Mouse (Mus musculus) testis, adult 2 months (tissue): Measurements from ENCODE around the gene Tmem230. TPM values are rescaled to one million over a fixed set of nuclear protein-coding genes. Genes with fewer than 3 reads are reported as not detected.

Experiments
- H3K27ac ChIP-seq: fragments of 200-500 bp; 2 replicates; pipeline ENCODE4 v1.5.1; 2012; ENCODE audit warnings: low read depth, low read length; ENCODE audit not compliant: control insufficient read depth, insufficient read depth
- H3K27me3 ChIP-seq: fragments of 200-500 bp; 2 replicates; pipeline ENCODE4 v1.6.1; 2012; ENCODE audit warnings: mild to moderate bottlenecking, low read length, moderate library complexity; ENCODE audit not compliant: control insufficient read depth, insufficient read depth
- H3K36me3 ChIP-seq: fragments of 200-500 bp; 2 replicates; pipeline ENCODE4 v1.6.1; 2012; ENCODE audit warnings: mild to moderate bottlenecking, low read length; ENCODE audit not compliant: control insufficient read depth, insufficient read depth
- H3K4me1 ChIP-seq: fragments of 200-500 bp; 2 replicates; pipeline ENCODE4 v1.6.1; 2012; ENCODE audit warnings: low read length; ENCODE audit not compliant: control insufficient read depth, insufficient read depth
- H3K4me3 ChIP-seq: fragments of 200-500 bp; 2 replicates; pipeline ENCODE4 v1.5.1; 2012; ENCODE audit warnings: low read depth, mild to moderate bottlenecking, low read length, moderate library complexity, mixed read lengths; ENCODE audit not compliant: control insufficient read depth
- CTCF ChIP-seq: fragments of 200-500 bp; IDR thresholded peaks from 2 replicates; pipeline ENCODE4 v1.5.1; 2012; ENCODE audit warnings: low read depth, mild to moderate bottlenecking, inconsistent platforms, low read length, moderate library complexity; ENCODE audit not compliant: control insufficient read depth, insufficient read depth, insufficient replicate concordance
- POLR2A ChIP-seq: fragments of 200-500 bp; IDR thresholded peaks from 2 replicates; pipeline ENCODE4 v1.6.1; 2012; ENCODE audit warnings: low read depth, mild to moderate bottlenecking, inconsistent platforms, low read length, moderate library complexity; ENCODE audit not compliant: control insufficient read depth
- polyA plus RNA-seq: library from polyadenylated mRNA; depleted of rRNA; stranded (reverse); fragments of >200 nt; gene quantifications from 2 replicates; pipeline ENCODE4 v1.2.3, GENCODE M21; 2012

Gene Tmem230
- polyA plus RNA-seq, 1 experiment: 139 TPM

DNA sequence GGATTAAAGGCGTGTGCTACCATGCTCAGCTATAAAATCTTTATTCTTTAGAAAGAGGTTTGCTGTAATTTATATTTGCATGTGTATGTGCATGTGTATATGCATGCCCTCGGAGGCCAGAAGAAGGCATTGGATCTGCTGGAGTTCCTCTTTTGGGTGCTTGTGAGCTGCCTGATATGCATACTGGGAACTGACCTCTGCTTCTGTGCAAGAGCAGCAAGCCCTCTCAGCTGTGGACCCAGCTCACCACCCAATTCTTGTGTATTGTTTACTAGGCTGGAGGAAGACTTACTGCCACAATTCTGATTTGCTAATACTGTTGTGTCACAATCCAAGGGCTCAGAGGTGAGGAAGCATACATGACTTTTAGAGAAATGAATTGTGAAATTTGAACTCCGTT is 18.5 kb upstream of the Tmem230 start:
- H3K27ac ChIP-seq: no peak overlapping the region
- TF ChIP-seq POLR2A: no peak
- H3K27me3 ChIP-seq: no peaks in the 10 kb centered on the region
- H3K36me3 ChIP-seq: no peaks in the 10 kb centered on the region
- no peak overlapping the region for H3K4me3 ChIP-seq
- peaks cover 2% of the 10 kb centered on the region; the same call in 1 of the 2 replicates for H3K4me1 ChIP-seq

DNA sequence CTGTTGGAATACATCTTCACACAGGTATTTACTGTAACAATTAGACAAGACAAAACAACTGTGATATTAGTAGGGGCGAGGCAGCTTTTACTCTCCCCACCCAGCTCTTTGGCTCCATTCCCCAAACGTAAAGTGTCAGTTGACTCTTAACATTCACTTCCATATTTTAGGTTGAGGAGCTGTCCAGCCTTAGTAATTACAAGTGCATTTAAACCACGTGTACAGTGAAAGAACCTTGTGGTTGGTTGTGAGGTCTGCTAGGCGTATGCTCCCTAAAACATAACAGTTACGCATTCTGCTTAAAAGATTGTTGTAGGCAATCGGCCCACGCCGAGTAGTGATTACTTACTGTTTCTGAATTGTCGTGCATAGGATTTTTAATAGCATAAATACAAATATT is 17.6 kb upstream of the Tmem230 start:
- no peaks in the 10 kb centered on the region for H3K27me3 ChIP-seq
- TF ChIP-seq POLR2A (no peak), CTCF (no peak)

DNA sequence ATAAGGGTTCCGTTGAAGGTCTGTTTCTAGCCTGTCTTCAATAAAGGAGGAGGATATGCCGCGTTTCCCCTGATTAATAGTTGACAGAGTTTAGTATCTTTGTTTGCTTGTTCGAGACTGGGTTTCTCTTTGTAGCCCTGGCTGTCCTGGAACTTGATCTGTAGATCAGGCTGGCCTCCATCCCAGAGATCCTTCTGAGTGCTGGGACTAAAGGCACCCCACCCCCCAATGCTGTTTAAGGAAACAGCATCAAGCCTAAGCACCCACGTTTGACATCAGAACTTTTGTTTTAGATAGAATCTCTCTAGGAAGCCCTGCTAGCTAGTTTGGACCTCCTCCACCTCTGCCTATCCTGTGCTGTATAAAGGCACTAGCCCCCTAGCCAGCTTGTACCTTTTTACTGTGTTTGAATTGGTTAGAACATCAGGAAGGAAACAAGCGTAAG is 16.7 kb upstream of the Tmem230 start:
- Histone ChIP-seq H3K4me3 (peak overlapping the region; percentile 88), H3K4me1 (no peaks in the 10 kb centered on the region; the same call in 1 of the 2 replicates), H3K36me3 (no peaks in the 10 kb centered on the region), H3K27ac (peak overlapping the region; percentile 71; the same call in 1 of the 2 replicates), H3K27me3 (no peaks in the 10 kb centered on the region)
- no peak for TF ChIP-seq POLR2A
- no peak for TF ChIP-seq CTCF

More for the DNA sequence above, 17.6 kb upstream of the Tmem230 start:
- Histone ChIP-seq H3K27ac (no peak overlapping the region), H3K36me3 (no peaks in the 10 kb centered on the region), H3K4me1 (no peaks in the 10 kb centered on the region; the same call in 1 of the 2 replicates), H3K4me3 (no peak overlapping the region)

DNA sequence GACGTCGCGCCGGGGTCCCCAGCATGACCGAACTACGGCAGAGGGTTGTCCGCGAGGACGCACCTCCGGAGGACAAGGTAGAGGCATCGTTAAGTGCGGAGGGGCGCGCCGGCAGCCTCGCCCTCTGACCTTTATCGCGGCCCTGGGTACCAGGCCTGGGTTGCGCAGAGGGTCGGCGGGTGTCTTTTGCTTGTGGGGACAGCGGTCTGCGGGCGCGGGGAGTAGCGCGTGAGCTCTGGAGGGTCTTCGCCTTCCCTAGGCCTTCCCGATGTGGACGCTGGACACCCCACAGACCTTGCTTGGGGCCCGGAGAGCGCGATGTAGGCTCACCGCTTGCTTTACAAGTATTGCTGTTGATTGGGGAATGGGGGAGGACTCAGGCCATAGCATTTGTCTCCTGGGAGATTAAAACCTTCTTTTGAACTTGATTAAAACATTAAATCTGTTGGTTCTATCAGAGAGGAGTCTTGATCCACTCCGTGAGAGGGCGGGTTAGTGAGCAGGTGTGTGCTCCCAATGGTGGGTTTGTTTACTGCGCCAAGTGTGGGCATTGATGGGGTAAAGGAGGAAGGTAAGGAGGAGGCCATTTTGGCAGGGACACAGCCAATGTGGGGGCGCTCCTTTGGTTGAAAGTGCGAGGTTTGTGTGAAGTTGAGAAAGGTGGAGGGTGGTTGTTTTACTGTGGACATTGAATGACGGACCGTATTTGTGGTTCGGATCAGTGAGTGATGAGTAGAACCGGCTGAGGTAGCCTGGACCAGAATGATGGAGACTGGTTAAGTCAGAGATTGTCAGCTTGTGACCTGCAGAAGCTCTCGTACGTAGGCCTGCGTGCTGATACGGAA is 16.0 kb upstream of the Tmem230 start:
- no peak for TF ChIP-seq POLR2A
- no peak for TF ChIP-seq CTCF
- no peaks in the 10 kb centered on the region for H3K36me3 ChIP-seq
- H3K4me1 ChIP-seq: no peaks in the 10 kb centered on the region; the same call in 1 of the 2 replicates
- peak overlapping the region; percentile 71 for H3K27ac ChIP-seq
- H3K4me3 ChIP-seq: peak overlapping the region; percentile 88
- H3K27me3 ChIP-seq: no peaks in the 10 kb centered on the region

DNA sequence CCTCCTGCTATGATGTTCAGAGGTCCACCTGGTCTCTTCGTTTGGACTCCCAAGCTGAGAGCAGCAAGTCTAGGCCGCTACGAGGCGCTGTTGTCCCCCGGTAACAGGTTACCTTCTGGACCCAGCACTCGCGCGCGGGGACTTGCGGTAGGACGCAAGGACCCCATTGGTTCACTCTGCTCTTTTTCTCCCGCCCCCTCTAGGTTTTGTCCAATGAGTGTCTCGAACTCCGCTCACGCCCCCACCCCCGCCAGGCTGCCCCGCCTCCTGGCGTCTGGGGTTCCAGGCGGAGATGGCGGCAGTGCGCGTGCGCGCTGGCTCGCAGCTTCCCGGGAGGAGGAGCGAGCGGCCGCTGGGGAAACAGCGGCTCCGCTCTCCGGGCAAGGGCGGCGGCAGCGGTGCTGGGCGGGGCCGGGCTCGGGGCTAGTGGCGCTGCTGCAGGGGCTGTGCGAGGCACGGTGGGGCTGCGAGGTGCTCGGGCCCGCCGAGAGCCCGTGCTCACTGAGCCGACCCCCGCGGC is 15.3 kb upstream of the Tmem230 start, which contains the start of gene Cds2:
Gene Cds2, plus strand, starts transcription at position 270 of the 520 bp plus-strand sequence.
- H3K4me3 ChIP-seq: peak within 1 kb of the TSS; percentile 88
- H3K36me3 ChIP-seq: no peaks in the 10 kb centered on the region
- TF ChIP-seq POLR2A (peak; percentile 71; the same call in 1 of the 2 replicates), CTCF (peak; percentile 82; the same call in 1 of the 2 replicates)
- H3K4me1 ChIP-seq: no peaks in the 10 kb centered on the region; the same call in 1 of the 2 replicates
- peak within 1 kb of the TSS; percentile 71 for H3K27ac ChIP-seq
- no peaks in the 10 kb centered on the region for H3K27me3 ChIP-seq

DNA sequence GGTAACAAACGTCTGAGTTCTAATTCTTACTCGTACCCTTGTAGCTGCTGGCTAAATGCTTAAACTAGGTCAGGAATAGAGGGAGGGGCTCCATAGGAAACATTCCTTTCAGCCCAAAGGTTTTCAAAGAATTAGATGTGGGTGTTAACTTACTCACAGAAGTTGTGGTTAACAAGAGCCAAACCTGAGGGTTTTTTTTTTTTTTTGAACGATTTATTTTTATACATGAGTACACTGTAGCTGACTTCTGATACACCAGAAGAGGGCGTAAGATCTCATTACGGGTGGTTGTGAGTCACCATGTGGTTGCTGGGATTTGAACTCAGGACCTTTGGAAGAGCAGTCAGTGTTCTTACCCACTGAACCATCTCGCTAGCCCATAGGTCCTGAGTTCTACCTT is 14.6 kb upstream of the Tmem230 start:
- no peaks in the 10 kb centered on the region; the same call in 1 of the 2 replicates for H3K4me1 ChIP-seq
- no peak for TF ChIP-seq CTCF
- no peak for TF ChIP-seq POLR2A
- H3K27ac ChIP-seq: no peak overlapping the region
- no peaks in the 10 kb centered on the region for H3K27me3 ChIP-seq
- H3K36me3 ChIP-seq: no peaks in the 10 kb centered on the region
- no peak overlapping the region for H3K4me3 ChIP-seq

DNA sequence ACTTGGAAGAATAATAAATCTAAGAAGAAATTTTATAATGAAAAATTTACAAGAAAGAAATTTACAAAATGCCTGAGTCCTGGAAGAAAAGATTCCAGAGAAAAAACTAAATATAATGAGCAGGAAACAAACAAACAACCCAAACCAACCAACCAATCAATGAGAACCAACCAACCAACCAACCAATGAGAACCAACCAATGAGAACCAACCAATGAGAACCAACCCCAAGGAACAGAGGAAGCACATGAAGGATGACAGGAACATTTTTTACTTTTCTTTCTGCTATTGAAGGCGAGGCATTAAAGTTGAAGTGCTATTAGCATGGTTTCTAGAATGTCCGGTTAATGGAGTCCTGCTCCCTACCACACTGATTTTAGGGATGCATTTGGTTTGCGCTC is 13.0 kb upstream of the Tmem230 start:
- no peak for TF ChIP-seq CTCF
- no peak for TF ChIP-seq POLR2A
- H3K36me3 ChIP-seq: no peaks in the 10 kb centered on the region
- H3K27ac ChIP-seq: no peak overlapping the region
- no peak overlapping the region for H3K4me3 ChIP-seq
- no peaks in the 10 kb centered on the region for H3K27me3 ChIP-seq
- no peaks in the 10 kb centered on the region; the same call in 1 of the 2 replicates for H3K4me1 ChIP-seq
